Mouse (Mus musculus): Measurements from ENCODE around the gene Ntn4. TPM values are rescaled to one million over a fixed set of nuclear protein-coding genes. Genes with fewer than 3 reads are reported as not detected.

The Ntn4 gene
- total and polyA plus RNA-seq, 3 experiments, result not detected

GRCm38 (mm10) chr10:93772492-93772891 lies 132.0 kb downstream of the Ntn4 start:
- H3K4me2 ChIP-seq (ENCODE audit: insufficient read depth, low read depth, poor library complexity, severe bottlenecking), result no peak overlapping the region
- H3K79me2 ChIP-seq (replicated peaks; ENCODE audit: control insufficient read depth, extremely low read depth, insufficient read depth, poor library complexity, severe bottlenecking), result no peaks in the 10 kb centered on the region
- no peaks in the 10 kb centered on the region; a peak in 1 of 4 replicates for H3K4me1 ChIP-seq (ENCODE audit: control insufficient read depth in 1 of 2, insufficient read depth in 2 of 2)
- no peak overlapping the region for H3K9ac ChIP-seq (ENCODE audit: insufficient read depth, low read depth)
- H3K9me3 ChIP-seq (replicated peaks; ENCODE audit: low read length), result no peaks in the 10 kb centered on the region
- dilution Hi-C loops (cut with MboI; ENCODE audit: extremely low pct_ligation_motif_present, extremely low pct_unique_long_range_greater_than_20kb, low sequenced_read_pairs), result no loop called here
- in situ Hi-C loops (cut with MboI; ENCODE audit: low pct_ligation_motif_present, low pct_unique_long_range_greater_than_20kb, low sequenced_read_pairs), result no loop called here
- H3K4me3 ChIP-seq (replicated peaks in 1 of 3; ENCODE audit: low read depth in 2 of 3, low read length in 2 of 3, poor library complexity in 1 of 3), result no peak overlapping the region
- TF ChIP-seq POLR2A (IDR thresholded peaks at IDR 0.05; ENCODE audit: low read depth, low read length) (no peak), CHD1 (IDR thresholded peaks at IDR 0.05; ENCODE audit: low read depth, low read length) (no peak), ZC3H11A (IDR thresholded peaks at IDR 0.05; ENCODE audit: low read depth, low read length) (no peak), MXI1 (IDR thresholded peaks at IDR 0.05; ENCODE audit: low read depth, low read length) (no peak), ZMIZ1 (IDR thresholded peaks at IDR 0.05; ENCODE audit: low read depth, low read length) (no peak), GABPA (IDR thresholded peaks at IDR 0.05; ENCODE audit: insufficient replicate concordance, low read depth, low read length) (no peak), IRF4 (IDR thresholded peaks at IDR 0.05; ENCODE audit: low read depth, low read length) (no peak), MEF2A (IDR thresholded peaks at IDR 0.05; ENCODE audit: borderline replicate concordance, low read depth, low read length) (no peak), POLR2AphosphoS2 (IDR thresholded peaks at IDR 0.05; ENCODE audit: low read depth, low read length) (no peak), NRF1 (IDR thresholded peaks at IDR 0.05; ENCODE audit: low read depth, low read length) (no peak), MAZ (IDR thresholded peaks at IDR 0.05; ENCODE audit: low read depth, low read length) (no peak), HCFC1 (IDR thresholded peaks at IDR 0.05; ENCODE audit: low read depth, low read length) (no peak), JUND (conservative IDR thresholded peaks at IDR 0.05; ENCODE audit: low read depth, low read length) (no peak), NELFE (IDR thresholded peaks at IDR 0.05; ENCODE audit: low read depth, low read length) (no peak), SIN3A (IDR thresholded peaks at IDR 0.05; ENCODE audit: low read length) (no peak), TCF12 (IDR thresholded peaks at IDR 0.05; ENCODE audit: low read depth, low read length) (no peak), USF1 (IDR thresholded peaks at IDR 0.05; ENCODE audit: low read depth, low read length) (no peak), E2F4 (IDR thresholded peaks at IDR 0.05; ENCODE audit: insufficient replicate concordance, low read depth, low read length) (no peak), ZKSCAN1 (IDR thresholded peaks at IDR 0.05; ENCODE audit: borderline replicate concordance, low read depth, low read length) (no peak)
- no peak overlapping the region for H3K27ac ChIP-seq (ENCODE audit: insufficient read depth, low read depth)
- H3K36me3 ChIP-seq (replicated peaks in 1 of 2; ENCODE audit: control insufficient read depth in 1 of 2, insufficient read depth in 1 of 2, low read length in 1 of 2), result no peaks in the 10 kb centered on the region
- peaks cover 8% of the 10 kb centered on the region for H3K27me3 ChIP-seq (replicated peaks)
- no peak for DNase-seq (ENCODE audit: extremely low read depth)

GRCm38 (mm10) chr10:93776731-93777151 lies 136.3 kb downstream of the Ntn4 start:
- dilution Hi-C loops (cut with MboI; ENCODE audit: extremely low pct_ligation_motif_present, extremely low pct_unique_long_range_greater_than_20kb, low sequenced_read_pairs), result no loop called here
- Histone ChIP-seq H3K4me2 (ENCODE audit: insufficient read depth, low read depth, poor library complexity, severe bottlenecking) (no peak overlapping the region), H3K4me1 (ENCODE audit: control insufficient read depth in 1 of 2, insufficient read depth in 2 of 2) (no peaks in the 10 kb centered on the region; a peak in 1 of 4 replicates), H3K4me3 (replicated peaks in 1 of 3; ENCODE audit: low read depth in 2 of 3, low read length in 2 of 3, poor library complexity in 1 of 3) (no peak overlapping the region), H3K36me3 (replicated peaks in 1 of 2; ENCODE audit: control insufficient read depth in 1 of 2, insufficient read depth in 1 of 2, low read length in 1 of 2) (no peaks in the 10 kb centered on the region), H3K9ac (ENCODE audit: insufficient read depth, low read depth) (no peak overlapping the region), H3K27ac (ENCODE audit: insufficient read depth, low read depth) (no peak overlapping the region), H3K27me3 (replicated peaks) (peaks cover 8% of the 10 kb centered on the region), H3K9me3 (replicated peaks; ENCODE audit: low read length) (no peaks in the 10 kb centered on the region), H3K79me2 (replicated peaks; ENCODE audit: control insufficient read depth, extremely low read depth, insufficient read depth, poor library complexity, severe bottlenecking) (no peaks in the 10 kb centered on the region)
- in situ Hi-C loops (cut with MboI; ENCODE audit: low pct_ligation_motif_present, low pct_unique_long_range_greater_than_20kb, low sequenced_read_pairs), result no loop called here
- DNase-seq (ENCODE audit: extremely low read depth), result no peak
- TF ChIP-seq MYC (IDR thresholded peaks at IDR 0.05; ENCODE audit: low read depth, low read length), result no peak
- no peak for TF ChIP-seq CTCF (conservative IDR thresholded peaks at IDR 0.05 in 1 of 2, IDR thresholded peaks at IDR 0.05 in 1 of 2; ENCODE audit: low read depth in 2 of 2, low read length in 2 of 2)
- TF ChIP-seq POLR2AphosphoS2 (IDR thresholded peaks at IDR 0.05; ENCODE audit: low read depth, low read length), result no peak
- no peak for TF ChIP-seq HCFC1 (IDR thresholded peaks at IDR 0.05; ENCODE audit: low read depth, low read length)
- TF ChIP-seq PAX5 (IDR thresholded peaks at IDR 0.05; ENCODE audit: low read length), result no peak
- TF ChIP-seq E2F4 (IDR thresholded peaks at IDR 0.05; ENCODE audit: insufficient replicate concordance, low read depth, low read length), result no peak
- no peak for TF ChIP-seq JUN (IDR thresholded peaks at IDR 0.05; ENCODE audit: insufficient read depth, low read depth, low read length)

All from CH12.LX (cell line).